8 mouse cellular contexts compared by ENCODE assay signal in genomic region chr1:171345225-171346094, GRCm38 (mm10). TPM values are rescaled to one million over a fixed set of nuclear protein-coding genes. Genes with fewer than 3 reads are reported as not detected.
DNase-seq lines count a peak whose midpoint lies in the region; ATAC-seq lines count a peak whose summit lies in the region.

Gene Nit1 (minus strand): TSS chr1:171345646.
Gene Pfdn2 (plus strand): TSS chr1:171345670.

- peak within 1 kb of the TSS; percentile 93 for H3K4me3 ChIP-seq in hindbrain, embryonic 15.5 days

- peak; percentile 96 for DNase-seq in ZHBTc4 (ENCODE audit: low read depth, low spot score)
- DNase-seq in cerebellum, postnatal 4 days (ENCODE audit: low spot score in 2 of 2) = peak; percentile 78 to 90
- DNase-seq in gastrocnemius, adult 18-20 months (ENCODE audit: low spot score) = peak; percentile 92
- DNase-seq in left cerebral cortex, adult 11 months (ENCODE audit: low spot score) = peak; percentile 81
- DNase-seq in lung, postnatal 4 days = peak; percentile 93
- DNase-seq in retina, postnatal 1 day = peak; percentile 95
- peak; percentile 93 for DNase-seq in thymus, postnatal 4 days

- no peaks in the 10 kb centered on the region for H3K9me3 ChIP-seq in hindbrain, embryonic 15.5 days

- peak within 1 kb of the TSS; percentile 87 for H3K27ac ChIP-seq in hindbrain, embryonic 15.5 days (replicated peaks)

- H3K27me3 ChIP-seq in hindbrain, embryonic 15.5 days = no peaks in the 10 kb centered on the region

- H3K4me1 ChIP-seq in hindbrain, embryonic 15.5 days (replicated peaks) = peaks cover 43% of the 10 kb centered on the region

- H3K36me3 ChIP-seq in hindbrain, embryonic 15.5 days = peaks cover 32% of the 10 kb centered on the region

- peak within 1 kb of the TSS; percentile 93 for H3K4me2 ChIP-seq in hindbrain, embryonic 15.5 days

- peak within 1 kb of the TSS; percentile 73 for H3K9ac ChIP-seq in hindbrain, embryonic 15.5 days

- under 1% methylated on average over 53 of the region's 53 CpGs for WGBS in hindbrain, embryonic 15.5 days

- peak; percentile 93 for ATAC-seq in hindbrain, embryonic 15.5 days (ENCODE audit: low FRiP score, low read depth)

RNA-seq across cellular contexts. Expression of gene Nit1, which starts in this region (rescaled TPM):
- total RNA-seq in gastrocnemius, adult 18-20 months (2021) = 10 to 100 TPM; 26.0 to 28.9 TPM
- 51.4 and 52.1 TPM in 2 replicates for polyA plus RNA-seq in hindbrain, embryonic 15.5 days (2015; fragmentation: Nextera tagmentation; extraction: Ambion mirVana)

RNA-seq across cellular contexts. Expression of gene Pfdn2, which starts in this region (rescaled TPM):
- total RNA-seq in gastrocnemius, adult 18-20 months (2021) = 100 to 1,000 TPM; 110 to 128 TPM
- polyA plus RNA-seq in hindbrain, embryonic 15.5 days (2015; fragmentation: Nextera tagmentation; extraction: Ambion mirVana) = 139 and 153 TPM in 2 replicates

Comparison
In these comparisons a context has a peak if more than half of its experiments do, and no peak if none do; other contexts are left out.
1. Peak in every context shown above with its lines: DNase-seq, ATAC-seq, H3K4me3 ChIP-seq and H3K27ac ChIP-seq.